Mouse (Mus musculus): ENCODE data around the gene Ski. TPM values are rescaled to one million over a fixed set of nuclear protein-coding genes. Genes with fewer than 3 reads are reported as not detected.

The Ski gene
- polyA plus RNA-seq, 1 experiment from 2014 or later: 15.1 TPM

GRCm38 (mm10) chr4:155113766-155114410, 108.5 kb downstream of the Ski start:
- H3K9ac ChIP-seq: no peak overlapping the region
- H3K27ac ChIP-seq: no peak overlapping the region
- no peaks in the 10 kb centered on the region; the same call in 1 of the 2 replicates for H3K4me1 ChIP-seq (replicated peaks; ENCODE audit: control insufficient read depth, insufficient read depth, low read length)

DNA sequence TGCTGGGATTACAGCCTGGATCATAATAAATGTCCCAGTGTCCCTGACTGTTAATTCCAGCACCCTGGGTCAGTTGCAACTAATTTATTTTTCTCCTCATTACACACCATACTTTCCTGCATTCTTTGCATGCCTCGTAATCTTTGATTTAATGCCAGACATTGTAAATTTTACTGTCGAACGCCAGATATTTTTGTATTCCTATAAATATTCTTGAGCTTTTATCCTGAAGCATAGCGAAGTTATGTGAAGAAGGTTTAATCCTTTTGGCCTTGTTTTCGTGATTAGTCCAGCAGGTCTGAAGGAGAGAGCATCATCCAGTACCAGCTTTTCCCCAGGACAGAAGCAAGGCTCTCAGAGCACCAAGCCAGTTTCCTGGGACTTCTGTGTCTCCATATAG, 112.9 kb downstream of the Ski start:
- no peaks in the 10 kb centered on the region; the same call in 1 of the 2 replicates for H3K4me1 ChIP-seq (replicated peaks; ENCODE audit: control insufficient read depth, insufficient read depth, low read length)
- DNase-seq (ENCODE audit: low spot score): no peak
- no peak overlapping the region for H3K27ac ChIP-seq
- ATAC-seq (ENCODE audit: low FRiP score): no peak
- no peaks in the 10 kb centered on the region for H3K9me3 ChIP-seq (ENCODE audit: control insufficient read depth, low read length)
- H3K4me2 ChIP-seq (replicated peaks): no peak overlapping the region
- no peaks in the 10 kb centered on the region for H3K36me3 ChIP-seq (replicated peaks; ENCODE audit: control insufficient read depth, insufficient read depth)
- no peak overlapping the region for H3K4me3 ChIP-seq (replicated peaks; ENCODE audit: low read length)
- H3K9ac ChIP-seq: no peak overlapping the region
- H3K27me3 ChIP-seq (ENCODE audit: control insufficient read depth, insufficient read depth, low read length): no peaks in the 10 kb centered on the region
- WGBS: 88% methylated on average over 5 of the region's 5 CpGs

More at GRCm38 (mm10) chr4:155113766-155114410, 108.5 kb downstream of the Ski start:
- H3K36me3 ChIP-seq (replicated peaks; ENCODE audit: control insufficient read depth, insufficient read depth): no peaks in the 10 kb centered on the region
- H3K4me3 ChIP-seq (replicated peaks; ENCODE audit: low read length): no peak overlapping the region
- 56% methylated on average over 8 of the region's 8 CpGs for WGBS
- DNase-seq (ENCODE audit: low spot score) (no peak), ATAC-seq (ENCODE audit: low FRiP score) (no peak)
- no peaks in the 10 kb centered on the region for H3K9me3 ChIP-seq (ENCODE audit: control insufficient read depth, low read length)
- no peaks in the 10 kb centered on the region for H3K27me3 ChIP-seq (ENCODE audit: control insufficient read depth, insufficient read depth, low read length)
- no peak overlapping the region for H3K4me2 ChIP-seq (replicated peaks)

DNA sequence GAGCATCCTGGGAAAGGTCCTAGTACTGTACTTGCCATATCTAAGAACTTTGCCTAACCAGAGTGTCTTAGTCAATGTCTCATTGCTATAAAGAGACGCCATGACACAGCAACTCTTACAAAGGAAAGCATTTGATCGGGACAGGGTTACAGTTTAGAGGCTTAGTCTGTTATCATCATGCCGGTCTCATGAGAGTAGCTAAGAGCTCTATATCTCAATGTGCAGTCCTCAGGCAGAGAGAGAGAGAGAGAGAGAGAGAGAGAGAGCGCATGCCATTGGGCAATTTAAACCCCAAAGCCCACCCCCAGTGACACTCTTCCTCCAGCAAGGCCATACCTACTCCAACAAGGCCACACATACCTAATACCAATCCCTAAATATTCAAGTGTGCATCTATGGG, 114.5 kb downstream of the Ski start:
- H3K27me3 ChIP-seq (ENCODE audit: control insufficient read depth, insufficient read depth, low read length): no peaks in the 10 kb centered on the region

More for the DNA sequence above, 114.5 kb downstream of the Ski start:
- Histone ChIP-seq H3K4me1 (replicated peaks; ENCODE audit: control insufficient read depth, insufficient read depth, low read length) (no peaks in the 10 kb centered on the region), H3K4me3 (replicated peaks; ENCODE audit: low read length) (no peak overlapping the region), H3K4me2 (replicated peaks) (no peak overlapping the region), H3K27ac (no peak overlapping the region), H3K36me3 (replicated peaks; ENCODE audit: control insufficient read depth, insufficient read depth) (no peaks in the 10 kb centered on the region), H3K9ac (no peak overlapping the region), H3K9me3 (ENCODE audit: control insufficient read depth, low read length) (no peaks in the 10 kb centered on the region)
- DNase-seq (ENCODE audit: low spot score) (no peak), ATAC-seq (ENCODE audit: low FRiP score) (no peak)
- WGBS: 93% methylated on average over 4 of the region's 4 CpGs

Other genes with a start within 250 kb of the Ski start
- gene Plch2, start 165.8 kb downstream of the Ski start, polyA plus RNA-seq (2014; fragmentation: Nextera tagmentation; extraction: Ambion mirVana): 13.4 and 13.8 TPM in 2 replicates
- 5.4 and 7.0 TPM in 2 replicates for gene Pex10, start 155.6 kb downstream of the Ski start, polyA plus RNA-seq (2014; fragmentation: Nextera tagmentation; extraction: Ambion mirVana)
- gene Rer1, start 136.2 kb downstream of the Ski start, polyA plus RNA-seq (2014; fragmentation: Nextera tagmentation; extraction: Ambion mirVana): 145 and 148 TPM in 2 replicates
- 6.1 and 8.7 TPM in 2 replicates for gene Morn1, start 136.0 kb downstream of the Ski start, polyA plus RNA-seq (2014; fragmentation: Nextera tagmentation; extraction: Ambion mirVana)
- 69.0 and 76.0 TPM in 2 replicates for gene Faap20, start 27.2 kb upstream of the Ski start, polyA plus RNA-seq (2014; fragmentation: Nextera tagmentation; extraction: Ambion mirVana)
- gene Prkcz, start 138.8 kb upstream of the Ski start, polyA plus RNA-seq (2014; fragmentation: Nextera tagmentation; extraction: Ambion mirVana): 73.9 and 80.8 TPM in 2 replicates
- 0.13 TPM in 1 of 2 replicates, not detected in the other for gene Gabrd, start 175.5 kb upstream of the Ski start, polyA plus RNA-seq (2014; fragmentation: Nextera tagmentation; extraction: Ambion mirVana)
- 4.6 and 4.9 TPM in 2 replicates for gene Cfap74, start 186.6 kb upstream of the Ski start, polyA plus RNA-seq (2014; fragmentation: Nextera tagmentation; extraction: Ambion mirVana)
- 0.29 TPM in 1 of 2 replicates, not detected in the other for gene Tmem52, start 246.5 kb upstream of the Ski start, polyA plus RNA-seq (2014; fragmentation: Nextera tagmentation; extraction: Ambion mirVana)

Measured in hindbrain, embryonic 14.5 days (tissue).